Mouse (Mus musculus) liver, embryonic 12.5 days (tissue): Measurements from ENCODE around the gene Ankrd35. TPM values are rescaled to one million over a fixed set of nuclear protein-coding genes. Genes with fewer than 3 reads are reported as not detected.
"Not testable (repeated sequence)": the region's sequence is repeated elsewhere in the genome, so short reads cannot be mapped to it uniquely, and the experiment has no call there.

ENCODE experiments used
- ATAC-seq: fragments of 200-750 bp; cut with Nextera tagmentation; 2 replicates; pipeline ENCODE4 v1.8.0; 2017; ENCODE audit warnings: moderate number of reproducible peaks, mild to moderate bottlenecking, moderate library complexity
- H3K27ac ChIP-seq: fragments of 300-500 bp; sonication (generic); 2 replicates; pipeline ENCODE4 v1.5.1; 2016; ENCODE audit warnings: mild to moderate bottlenecking
- H3K27me3 ChIP-seq: fragments of 300-500 bp; sonication (generic); replicated peaks from 2 replicates; pipeline ENCODE4 v1.6.1; 2016; ENCODE audit warnings: mild to moderate bottlenecking, moderate library complexity
- H3K36me3 ChIP-seq: fragments of 300-500 bp; sonication (generic); 2 replicates; pipeline ENCODE4 v1.6.1; 2016; ENCODE audit warnings: mild to moderate bottlenecking, moderate library complexity
- H3K4me1 ChIP-seq: fragments of 300-500 bp; sonication (generic); 2 replicates; pipeline ENCODE4 v1.6.1; 2016
- H3K4me2 ChIP-seq: fragments of 300-500 bp; sonication (generic); 2 replicates; pipeline ENCODE4 v1.6.1; 2016; ENCODE audit warnings: mild to moderate bottlenecking, moderate library complexity
- H3K4me3 ChIP-seq: fragments of 300-500 bp; sonication (generic); 2 replicates; pipeline ENCODE4 v1.5.1; 2016; ENCODE audit warnings: mild to moderate bottlenecking, moderate library complexity
- H3K9ac ChIP-seq: fragments of 300-500 bp; sonication (generic); 2 replicates; pipeline ENCODE4 v1.6.1; 2016; ENCODE audit warnings: mild to moderate bottlenecking, moderate library complexity
- H3K9me3 ChIP-seq: fragments of 300-500 bp; sonication (generic); replicated peaks from 2 replicates; pipeline ENCODE4 v1.6.1; 2016; ENCODE audit warnings: mild to moderate bottlenecking, moderate library complexity
- WGBS: fragments of 180-500 bp; shearing (Covaris S2); methylation state at CpG from one replicate; pipeline ENCODE4 v1.1.7; 2016; ENCODE audit not compliant: insufficient replicate concordance; 5-methylcytosine and 5-hydroxymethylcytosine counted together
- polyA plus RNA-seq: library from polyadenylated mRNA; unstranded; fragments of >200 nt; fragmentation: Nextera tagmentation; extraction: Ambion mirVana; gene quantifications from 2 replicates; pipeline ENCODE4 v1.2.1, GENCODE M21; 2016

The Ankrd35 gene
- polyA plus RNA-seq, 1 experiment from 2014 or later = 0.31 TPM

GRCm38 (mm10) chr3:96719173-96719572 is 49.2 kb downstream of the Ankrd35 start:
- H3K9me3 ChIP-seq = no peaks in the 10 kb centered on the region
- 63% methylated on average over 14 of the region's 14 CpGs for WGBS
- H3K4me3 ChIP-seq = no peak overlapping the region
- no peak overlapping the region for H3K27ac ChIP-seq
- H3K36me3 ChIP-seq = peaks cover 93% of the 10 kb centered on the region
- ATAC-seq = 0 out of 2 replicates have a peak, but pooled peaks have one; percentile 20
- H3K27me3 ChIP-seq = no peaks in the 10 kb centered on the region
- no peak overlapping the region for H3K4me2 ChIP-seq
- H3K4me1 ChIP-seq = peaks cover 25% of the 10 kb centered on the region
- H3K9ac ChIP-seq = no peak overlapping the region

DNA sequence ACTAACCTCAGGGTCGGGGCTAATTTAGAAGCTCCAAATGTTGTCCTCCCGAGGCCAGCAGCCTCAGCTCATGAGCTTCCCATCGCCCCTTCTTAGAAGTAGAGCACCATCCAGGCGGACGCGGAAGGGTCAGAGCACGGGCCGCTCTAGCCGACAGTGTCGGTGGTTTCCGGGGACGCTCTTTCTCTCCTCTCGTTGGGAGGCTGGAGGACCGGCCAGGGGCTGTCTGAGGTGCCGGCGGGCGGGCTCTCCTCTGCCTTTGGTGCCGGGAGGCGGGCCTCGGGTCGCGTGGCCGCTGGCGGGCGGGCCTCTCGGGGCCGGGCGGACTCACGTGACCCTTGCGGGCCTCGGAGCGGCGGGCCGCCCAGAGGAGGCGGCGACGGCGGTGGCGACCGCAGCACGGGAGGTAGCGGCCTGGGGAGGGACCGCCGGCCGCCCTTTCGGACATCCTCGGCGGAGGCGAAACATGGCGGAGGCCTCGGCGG is 57.5 kb downstream of the Ankrd35 start, which contains the start of the genes Polr3c and Rnf115:
Polr3c (minus strand) TSS at position 286 of the 485 bp plus-strand sequence.
Rnf115 (plus strand) TSS at position 322 of the 485 bp plus-strand sequence.
- H3K9ac ChIP-seq = peak within 1 kb of the TSS; percentile 86
- peak within 1 kb of the TSS; percentile 92 for H3K4me3 ChIP-seq
- peak; percentile 99 for ATAC-seq
- peaks cover 29% of the 10 kb centered on the region for H3K36me3 ChIP-seq
- no peaks in the 10 kb centered on the region for H3K27me3 ChIP-seq
- WGBS = 1% methylated on average over 52 of the region's 52 CpGs
- H3K9me3 ChIP-seq = no peaks in the 10 kb centered on the region
- peak within 1 kb of the TSS; percentile 87 for H3K27ac ChIP-seq
- peaks cover 55% of the 10 kb centered on the region for H3K4me1 ChIP-seq
- peak within 1 kb of the TSS; percentile 87 for H3K4me2 ChIP-seq

DNA sequence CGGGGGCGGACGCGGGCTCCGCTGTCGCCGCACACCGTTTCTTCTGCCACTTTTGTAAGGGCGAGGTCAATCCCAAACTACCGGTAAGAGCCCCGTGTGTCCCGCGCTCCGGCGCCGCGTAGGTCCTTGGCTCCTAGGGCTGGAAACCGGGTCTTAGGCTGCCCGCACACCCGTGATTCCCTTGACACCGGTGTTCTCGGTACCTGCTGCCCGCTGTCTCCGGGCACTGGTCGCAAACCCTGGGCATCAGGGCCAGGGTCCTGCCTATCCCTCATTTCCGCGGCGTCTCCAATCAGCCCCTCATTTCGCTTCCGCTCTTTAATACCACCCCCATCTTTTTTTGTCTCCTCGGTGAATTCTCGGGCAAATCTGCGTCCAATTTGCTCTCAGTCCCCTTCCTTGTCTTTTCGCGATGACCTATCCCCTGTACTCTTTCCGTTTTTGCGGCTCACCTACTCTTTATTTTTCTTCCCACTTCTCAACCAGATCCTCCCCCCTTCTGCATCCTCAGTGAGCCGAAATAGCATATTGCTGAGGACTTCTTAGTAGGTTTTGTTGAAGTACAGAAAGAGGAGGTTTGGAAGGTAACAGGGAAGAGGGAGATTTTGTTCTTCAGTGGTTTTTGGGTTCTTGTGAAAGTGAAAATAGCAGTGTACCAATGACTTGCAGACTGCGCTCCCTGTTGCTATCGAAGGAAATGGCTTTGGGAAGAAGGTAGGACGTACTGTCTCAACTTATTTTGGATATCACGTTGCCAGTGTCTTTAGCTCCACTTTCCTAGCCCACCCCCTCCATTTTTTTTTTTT is 58.1 kb downstream of the Ankrd35 start:
- peaks cover 48% of the 10 kb centered on the region for H3K4me1 ChIP-seq
- H3K4me3 ChIP-seq = peak overlapping the region; percentile 92
- H3K36me3 ChIP-seq = peaks cover 23% of the 10 kb centered on the region
- ATAC-seq = peak; percentile 36
- H3K27ac ChIP-seq = peak overlapping the region; percentile 87
- H3K9me3 ChIP-seq = no peaks in the 10 kb centered on the region
- peak overlapping the region; percentile 86 for H3K9ac ChIP-seq
- H3K27me3 ChIP-seq = no peaks in the 10 kb centered on the region
- peak overlapping the region; percentile 87 for H3K4me2 ChIP-seq
- WGBS = under 1% methylated on average over 42 of the region's 42 CpGs

DNA sequence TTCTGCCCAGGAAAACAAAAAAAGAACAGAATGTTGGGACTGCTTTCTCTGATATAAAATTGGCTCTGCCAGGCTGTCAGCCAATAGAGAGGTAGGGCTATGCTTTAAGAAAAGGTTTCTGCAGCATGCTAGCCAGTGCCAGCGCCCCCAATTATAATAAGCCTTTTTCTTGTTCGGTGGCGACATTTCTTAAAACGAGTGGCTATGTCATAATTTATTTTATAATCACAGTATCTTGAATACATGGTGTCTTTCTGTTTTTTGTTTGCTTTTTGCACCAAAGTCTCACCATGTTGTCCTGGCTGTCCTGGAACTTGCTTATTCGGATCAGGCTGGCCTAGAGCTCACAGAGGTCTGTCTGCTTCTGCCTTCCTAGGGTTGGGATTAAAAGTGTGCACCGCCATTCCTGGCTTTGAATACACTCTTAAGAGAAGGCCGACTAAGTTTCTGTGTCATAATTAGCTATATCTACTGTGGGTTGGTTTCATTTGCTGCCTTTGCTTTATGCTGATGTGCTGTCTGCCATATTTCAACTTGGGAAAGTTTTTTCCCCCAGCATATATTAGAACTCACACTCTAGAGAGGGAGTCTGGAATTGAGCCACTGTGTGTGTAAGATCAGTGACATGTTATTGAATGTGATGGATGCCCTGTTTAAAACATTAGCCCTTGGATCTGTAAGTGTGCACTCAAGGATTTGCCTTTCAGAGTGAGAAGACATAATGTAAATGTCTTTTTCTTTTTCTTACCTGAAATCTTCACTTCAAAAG is 58.9 kb downstream of the Ankrd35 start:
- no peak for ATAC-seq
- Histone ChIP-seq H3K9me3 (no peaks in the 10 kb centered on the region), H3K4me3 (peak overlapping the region; percentile 92), H3K27ac (peak overlapping the region; percentile 87; the same call in 1 of the 2 replicates), H3K4me1 (peaks cover 46% of the 10 kb centered on the region), H3K9ac (peak overlapping the region; percentile 86), H3K27me3 (no peaks in the 10 kb centered on the region), H3K4me2 (peak overlapping the region; percentile 87), H3K36me3 (peaks cover 15% of the 10 kb centered on the region)
- 50% methylated on average over 7 of the region's 7 CpGs for WGBS

DNA sequence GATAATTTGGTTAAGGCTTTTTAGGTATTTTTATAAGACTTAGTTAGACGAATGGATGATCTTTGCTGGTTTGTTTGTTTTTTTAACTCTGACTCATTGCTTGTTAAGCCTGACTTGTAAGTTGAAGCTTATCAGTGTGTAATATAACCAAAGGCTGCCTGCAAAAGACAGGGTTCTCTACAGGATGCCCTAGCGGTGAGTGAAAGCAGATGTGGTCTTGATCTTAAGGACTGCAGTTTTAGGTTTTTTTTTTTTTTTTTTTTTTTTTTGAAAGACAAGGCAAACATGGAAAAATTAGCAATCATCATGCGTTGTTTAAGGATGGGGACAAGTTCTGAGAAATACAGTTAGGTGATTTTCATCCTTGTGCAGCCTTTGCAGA is 59.5 kb downstream of the Ankrd35 start:
- WGBS = 48% methylated on average over 3 of the region's 3 CpGs
- no peaks in the 10 kb centered on the region for H3K27me3 ChIP-seq
- no peak overlapping the region for H3K27ac ChIP-seq
- H3K9ac ChIP-seq = no peak overlapping the region
- H3K9me3 ChIP-seq = no peaks in the 10 kb centered on the region
- peak overlapping the region; percentile 87 for H3K4me2 ChIP-seq
- peaks cover 50% of the 10 kb centered on the region for H3K4me1 ChIP-seq
- no peak for ATAC-seq
- H3K36me3 ChIP-seq = peaks cover 11% of the 10 kb centered on the region
- H3K4me3 ChIP-seq = no peak overlapping the region

DNA sequence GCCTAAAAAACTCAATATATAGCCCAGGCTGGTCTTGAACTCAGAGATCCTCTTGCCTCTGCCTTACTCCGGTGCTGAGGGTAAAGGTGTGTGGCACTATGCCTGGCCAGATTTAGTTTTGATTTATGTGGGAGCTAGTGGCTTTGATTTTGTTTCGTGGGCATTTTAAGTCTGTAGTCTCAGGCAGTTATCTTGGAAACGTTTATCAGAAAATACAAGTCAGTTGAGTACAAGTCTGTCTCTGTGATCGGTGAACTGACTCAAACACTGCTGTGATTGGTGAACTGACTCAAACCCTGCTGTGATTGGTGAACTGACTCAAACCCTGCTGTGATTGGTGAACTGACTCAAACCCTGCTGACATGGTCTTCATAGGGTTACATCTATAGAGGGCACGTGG is 60.9 kb downstream of the Ankrd35 start:
- no peak overlapping the region for H3K4me3 ChIP-seq
- H3K9ac ChIP-seq = no peak overlapping the region
- ATAC-seq = no peak
- peaks cover 46% of the 10 kb centered on the region for H3K4me1 ChIP-seq
- no peak overlapping the region for H3K27ac ChIP-seq
- WGBS = 44% methylated on average over 5 of the region's 5 CpGs
- H3K27me3 ChIP-seq = no peaks in the 10 kb centered on the region
- no peaks in the 10 kb centered on the region for H3K9me3 ChIP-seq
- H3K4me2 ChIP-seq = no peak overlapping the region
- no peaks in the 10 kb centered on the region for H3K36me3 ChIP-seq

DNA sequence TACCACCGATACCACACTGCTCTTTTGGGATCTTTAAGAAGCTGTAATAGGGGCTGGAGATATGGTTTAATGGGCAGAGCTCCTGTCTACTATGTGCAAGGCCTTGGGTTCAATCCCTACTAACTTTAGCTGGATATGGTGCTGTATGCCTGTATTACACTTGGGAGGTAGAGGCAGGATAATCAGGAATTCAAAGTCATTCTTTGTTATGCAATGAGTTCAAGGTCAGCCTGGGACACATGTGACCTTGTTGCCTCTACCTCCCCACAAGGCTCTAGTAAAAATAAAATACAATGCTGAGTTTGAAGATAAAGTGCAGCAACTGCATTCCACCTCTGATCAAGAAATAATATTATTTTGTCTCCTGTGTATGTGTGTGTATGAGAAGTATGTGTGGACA is 64.1 kb downstream of the Ankrd35 start:
- ATAC-seq = no peak
- no peak overlapping the region for H3K4me2 ChIP-seq
- no peaks in the 10 kb centered on the region for H3K27me3 ChIP-seq
- no peaks in the 10 kb centered on the region for H3K9me3 ChIP-seq
- H3K27ac ChIP-seq = no peak overlapping the region
- peaks cover 47% of the 10 kb centered on the region for H3K4me1 ChIP-seq
- 79% methylated on average over 1 of the region's 1 CpGs for WGBS
- no peak overlapping the region for H3K9ac ChIP-seq
- no peaks in the 10 kb centered on the region for H3K36me3 ChIP-seq
- H3K4me3 ChIP-seq = no peak overlapping the region

GRCm38 (mm10) chr3:96735200-96735599 is 65.3 kb downstream of the Ankrd35 start:
- H3K36me3 ChIP-seq = no peaks in the 10 kb centered on the region
- H3K4me3 ChIP-seq = no peak overlapping the region
- ATAC-seq = no peak
- no peak overlapping the region for H3K27ac ChIP-seq
- no peaks in the 10 kb centered on the region for H3K9me3 ChIP-seq
- WGBS = 81% methylated on average over 2 of the region's 2 CpGs
- no peaks in the 10 kb centered on the region for H3K27me3 ChIP-seq
- H3K4me1 ChIP-seq = peaks cover 37% of the 10 kb centered on the region
- H3K9ac ChIP-seq = no peak overlapping the region
- H3K4me2 ChIP-seq = no peak overlapping the region

DNA sequence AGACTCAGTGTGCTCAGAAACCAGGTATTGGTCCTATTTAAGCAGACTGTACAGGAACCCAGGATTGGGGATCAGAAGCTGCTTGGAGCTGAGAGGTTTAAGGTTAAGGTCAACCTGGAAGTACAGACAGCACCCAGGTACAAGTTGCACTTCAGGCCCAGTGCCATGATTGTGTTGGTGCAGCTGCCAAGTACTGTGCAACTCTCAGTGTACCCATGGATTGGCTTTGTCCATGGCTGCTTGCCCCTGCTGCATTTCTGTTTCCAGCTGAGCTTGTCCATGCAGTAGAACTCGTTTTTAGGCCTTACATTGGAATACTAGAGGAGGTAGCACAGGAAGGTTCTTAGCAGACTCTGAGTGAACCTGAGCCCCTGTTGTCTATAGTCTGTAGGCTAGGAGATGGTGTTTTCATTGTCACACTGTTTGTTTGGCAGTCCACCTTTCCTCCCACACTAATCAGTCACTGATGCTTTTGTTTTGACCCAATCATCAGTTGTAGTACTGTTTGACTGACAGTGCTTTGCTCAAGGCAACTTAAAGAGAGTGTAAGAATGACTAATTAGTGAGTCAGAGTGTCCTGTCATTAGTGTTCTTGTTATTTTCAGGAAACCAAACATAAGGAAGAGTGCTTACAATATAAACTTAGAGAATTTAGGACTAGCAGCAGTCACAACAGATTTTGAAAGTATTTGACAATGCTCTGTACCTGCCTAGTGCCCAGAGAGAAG is 67.2 kb downstream of the Ankrd35 start:
- H3K9ac ChIP-seq = no peak overlapping the region
- no peak overlapping the region for H3K4me2 ChIP-seq
- 49% methylated on average over 1 of the region's 1 CpGs for WGBS
- H3K36me3 ChIP-seq = no peaks in the 10 kb centered on the region
- no peaks in the 10 kb centered on the region for H3K9me3 ChIP-seq
- peaks cover 28% of the 10 kb centered on the region for H3K4me1 ChIP-seq
- no peak overlapping the region for H3K4me3 ChIP-seq
- no peak for ATAC-seq
- H3K27me3 ChIP-seq = no peaks in the 10 kb centered on the region
- no peak overlapping the region for H3K27ac ChIP-seq

DNA sequence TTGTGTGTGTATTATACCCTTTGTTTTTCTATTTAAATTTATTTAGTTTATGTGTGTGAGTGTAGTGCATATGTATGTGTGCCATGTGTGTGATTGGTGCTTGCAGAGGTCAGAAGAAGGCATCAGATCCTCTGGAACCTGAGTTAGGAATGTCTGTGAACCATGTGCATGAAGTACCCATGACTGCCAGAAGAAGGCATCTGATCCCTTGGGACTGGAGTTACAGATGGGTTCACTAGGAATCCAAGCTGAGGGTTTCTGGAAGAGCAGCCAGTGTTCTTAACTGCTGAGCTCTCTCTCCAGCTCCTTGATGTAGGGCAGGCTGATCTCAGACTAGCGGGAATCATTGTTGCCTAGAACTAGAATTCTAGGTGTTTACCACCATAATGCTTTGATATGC is 68.1 kb downstream of the Ankrd35 start:
- no peak overlapping the region for H3K4me3 ChIP-seq
- no peaks in the 10 kb centered on the region for H3K36me3 ChIP-seq
- peaks cover 28% of the 10 kb centered on the region for H3K4me1 ChIP-seq
- no peak overlapping the region for H3K27ac ChIP-seq
- no peak overlapping the region for H3K9ac ChIP-seq
- H3K4me2 ChIP-seq = no peak overlapping the region
- ATAC-seq = no peak
- no peaks in the 10 kb centered on the region for H3K27me3 ChIP-seq
- no peaks in the 10 kb centered on the region for H3K9me3 ChIP-seq
- 75% methylated on average over 1 of the region's 1 CpGs for WGBS

DNA sequence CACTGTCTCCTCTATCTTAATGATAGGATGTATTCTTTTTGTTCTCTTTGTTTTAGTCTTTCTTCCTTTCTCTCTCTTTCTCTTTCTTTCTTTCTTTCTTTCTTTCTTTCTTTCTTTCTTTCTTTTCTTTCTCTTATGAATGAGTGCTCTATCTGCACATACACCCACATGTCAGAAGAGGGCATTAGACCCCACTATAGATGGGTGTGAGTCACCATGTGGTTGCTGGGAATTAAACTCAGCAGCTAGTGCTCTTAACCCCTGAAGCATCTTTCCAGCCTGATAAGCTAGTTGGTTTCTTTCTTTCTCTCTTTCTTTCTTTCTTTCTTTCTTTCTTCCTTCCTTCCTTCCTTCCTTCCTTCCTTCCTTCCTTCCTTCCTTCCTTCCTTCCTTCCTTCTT is 70.3 kb downstream of the Ankrd35 start:
- not testable (repeated sequence) for H3K9me3 ChIP-seq, H3K4me3 ChIP-seq, H3K27ac ChIP-seq, H3K36me3 ChIP-seq, H3K4me2 ChIP-seq, ATAC-seq, H3K27me3 ChIP-seq, H3K9ac ChIP-seq
- peaks cover 17% of the 10 kb centered on the region; the same call in 1 of the 2 replicates for H3K4me1 ChIP-seq
